Mouse (Mus musculus) hindbrain, embryonic 11.5 days (tissue): ENCODE measurements around the gene Glrx. TPM values are rescaled to one million over a fixed set of nuclear protein-coding genes. Genes with fewer than 3 reads are reported as not detected.

Source experiments
- ATAC-seq: fragments of 200-750 bp; cut with Nextera tagmentation; 2 replicates; pipeline ENCODE4 v1.8.0; 2017; ENCODE audit warnings: mild to moderate bottlenecking, moderate TSS enrichment, moderate library complexity; ENCODE audit not compliant: low FRiP score
- DNase-seq: peaks from one replicate; pipeline ENCODE4 v3.0.0-alpha.2; 2015; ENCODE audit warnings: low spot score
- H3K27ac ChIP-seq: fragments of 300-500 bp; sonication (generic); 2 replicates; pipeline ENCODE4 v1.5.1; 2014; ENCODE audit warnings: mild to moderate bottlenecking, low read depth, low read length
- H3K27me3 ChIP-seq: fragments of 300-500 bp; sonication (generic); 2 replicates; pipeline ENCODE4 v1.6.1; 2014; ENCODE audit warnings: mild to moderate bottlenecking, low read length, moderate library complexity, mixed read lengths; ENCODE audit not compliant: control insufficient read depth, insufficient read depth
- H3K36me3 ChIP-seq: fragments of 300-500 bp; sonication (generic); 2 replicates; pipeline ENCODE4 v1.6.1; 2014; ENCODE audit warnings: mild to moderate bottlenecking, low read length, moderate library complexity, mixed read lengths; ENCODE audit not compliant: control insufficient read depth, insufficient read depth
- H3K4me1 ChIP-seq: fragments of 300-500 bp; sonication (generic); replicated peaks from 2 replicates; pipeline ENCODE4 v1.6.1; 2014; ENCODE audit warnings: low read length, mixed read lengths; ENCODE audit not compliant: control insufficient read depth, insufficient read depth
- H3K4me2 ChIP-seq: fragments of 300-500 bp; sonication (generic); replicated peaks from 2 replicates; pipeline ENCODE4 v1.6.1; 2014; ENCODE audit warnings: mild to moderate bottlenecking, low read depth, low read length
- H3K4me3 ChIP-seq: fragments of 300-500 bp; sonication (generic); 2 replicates; pipeline ENCODE4 v1.5.1; 2014; ENCODE audit warnings: low read depth, low read length
- H3K9ac ChIP-seq: fragments of 300-500 bp; sonication (generic); 2 replicates; pipeline ENCODE4 v1.6.1; 2014; ENCODE audit warnings: low read depth, low read length
- H3K9me3 ChIP-seq: fragments of 300-500 bp; sonication (generic); 2 replicates; pipeline ENCODE4 v1.6.1; 2016; ENCODE audit warnings: low read length; ENCODE audit not compliant: control insufficient read depth
- WGBS: fragments of 180-500 bp; shearing (Covaris S2); extraction: QIAGEN DNeasy Blood & Tissue Kit; methylation state at CpG from one replicate; pipeline ENCODE4 v1.1.7; 2014; 5-methylcytosine and 5-hydroxymethylcytosine counted together
- polyA plus RNA-seq: library from polyadenylated mRNA; unstranded; fragments of >200 nt; fragmentation: Nextera tagmentation; extraction: Ambion mirVana; gene quantifications from 2 replicates; pipeline ENCODE4 v1.2.1, GENCODE M21; 2014

Gene Glrx
- polyA plus RNA-seq, 1 experiment from 2014 or later, result 42.2 TPM

- no peak overlapping the region for H3K4me3 ChIP-seq
- no peak for DNase-seq
- H3K36me3 ChIP-seq, result 0 out of 2 replicates have a peak, but pooled peaks cover 4% of the 10 kb centered on the region
- 98% methylated on average over 3 of the region's 3 CpGs for WGBS
- ATAC-seq, result no peak
- no peak overlapping the region for H3K9ac ChIP-seq
- no peak overlapping the region for H3K27ac ChIP-seq
- H3K9me3 ChIP-seq, result no peaks in the 10 kb centered on the region
- no peak overlapping the region for H3K4me2 ChIP-seq
- H3K27me3 ChIP-seq, result no peaks in the 10 kb centered on the region
- no peaks in the 10 kb centered on the region for H3K4me1 ChIP-seq
Observed at GRCm38 (mm10) chr13:75892291-75892690, 52.6 kb downstream of the Glrx start.

GRCm38 (mm10) chr13:75892876-75893275 is 53.2 kb downstream of the Glrx start:
- ATAC-seq, result no peak
- Histone ChIP-seq H3K27ac (no peak overlapping the region), H3K4me1 (no peaks in the 10 kb centered on the region), H3K4me2 (no peak overlapping the region), H3K9me3 (no peaks in the 10 kb centered on the region), H3K27me3 (no peaks in the 10 kb centered on the region), H3K4me3 (no peak overlapping the region), H3K9ac (no peak overlapping the region), H3K36me3 (0 out of 2 replicates have a peak, but pooled peaks cover 4% of the 10 kb centered on the region)
- no peak for DNase-seq
- WGBS, result 90% methylated on average over 6 of the region's 6 CpGs

Other genes starting within 250 kb of the Glrx start
- gene Ell2, start 133.1 kb upstream of the Glrx start, polyA plus RNA-seq, result 3.8 and 4.7 TPM in 2 replicates
- gene Rhobtb3, start 104.1 kb downstream of the Glrx start, polyA plus RNA-seq, result 55.2 and 64.5 TPM in 2 replicates
- 0.97 and 1.0 TPM in 2 replicates for gene Spata9, start 127.3 kb downstream of the Glrx start, polyA plus RNA-seq
- 18.0 and 19.4 TPM in 2 replicates for gene Rfesd, start 178.9 kb downstream of the Glrx start, polyA plus RNA-seq
- 0.37 and 0.39 TPM in 2 replicates for gene Gpr150, start 217.1 kb downstream of the Glrx start, polyA plus RNA-seq